In the genomic region with DNA sequence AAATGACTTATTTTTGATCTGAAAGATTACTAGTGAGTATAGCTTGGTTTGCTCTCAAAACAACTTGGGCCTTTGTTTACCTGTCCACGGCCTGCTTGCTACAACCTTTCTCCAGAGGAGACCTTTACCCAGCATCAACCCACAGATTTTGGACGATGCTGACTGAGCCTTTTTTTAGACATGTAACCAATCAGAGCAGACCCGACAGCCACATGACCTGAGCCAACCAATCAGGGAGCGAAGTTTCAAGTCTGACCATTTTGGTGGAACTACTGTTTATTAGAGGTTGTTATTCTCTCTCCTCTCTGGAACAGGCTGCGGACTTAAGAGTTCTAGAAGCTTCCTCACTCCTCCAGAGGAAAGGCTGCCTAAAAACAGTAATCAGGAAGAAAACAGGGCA, we compare ENCODE assay signal across 18 mouse cellular contexts. TPM values are rescaled to one million over a fixed set of nuclear protein-coding genes. Genes with fewer than 3 reads are reported as not detected.
DNase-seq lines count a peak whose midpoint lies in the region; ATAC-seq and TF ChIP-seq lines count a peak whose summit lies in the region.
"Had no signal": no experiment of that assay in that cellular context is flagged by ENCODE, and none has a peak within 500 bp of the region (broad histone marks: within the 10 kb centered on the region; RNA-seq: fewer than 3 reads in every experiment).

No protein-coding gene starts in this region.

- no peaks in the 10 kb centered on the region for H3K36me3 ChIP-seq in lung, embryonic 14.5 days (ENCODE audit: insufficient read depth)
- H3K36me3 ChIP-seq in C2C12 (ENCODE audit: control insufficient read depth, insufficient read depth) = no peaks in the 10 kb centered on the region
- H3K36me3 ChIP-seq in small intestine, adult 2 months (ENCODE audit: control insufficient read depth, insufficient read depth, low read length) = no peaks in the 10 kb centered on the region
- H3K36me3 ChIP-seq in hindbrain, embryonic 13.5 days = no peaks in the 10 kb centered on the region
- H3K36me3 ChIP-seq in heart, embryonic 10.5 days = no peaks in the 10 kb centered on the region
- H3K36me3 ChIP-seq: forebrain, embryonic 12.5 days; heart, embryonic 15.5 days; limb, embryonic 15.5 days; midbrain, embryonic 15.5 days had no signal

- TF ChIP-seq CTCF in lung, embryonic 14.5 days (IDR thresholded peaks at IDR 0.05; ENCODE audit: low read depth) = no peak
- no peak for TF ChIP-seq CTCF in C2C12 (IDR thresholded peaks at IDR 0.05; ENCODE audit: control insufficient read depth, insufficient read depth, insufficient read length)
- TF ChIP-seq CTCF in small intestine, adult 2 months (IDR thresholded peaks at IDR 0.05; ENCODE audit: extremely low read depth, insufficient read length, insufficient replicate concordance, low read depth, low read length) = no peak

- no peak overlapping the region for H3ac ChIP-seq in C2C12 (ENCODE audit: control insufficient read depth, insufficient read length, low read depth)

- TF ChIP-seq POLR2A in small intestine, adult 2 months (IDR thresholded peaks at IDR 0.05; ENCODE audit: low read depth, low read length) = no peak

- no peaks in the 10 kb centered on the region for H3K79me3 ChIP-seq in C2C12 (ENCODE audit: low read depth)

- no peak overlapping the region for H3K4me3 ChIP-seq in lung, embryonic 14.5 days (ENCODE audit: low read depth, low read length)
- H3K4me3 ChIP-seq in C2C12 (ENCODE audit: insufficient read depth, poor library complexity, severe bottlenecking) = no peak overlapping the region
- no peak overlapping the region for H3K4me3 ChIP-seq in small intestine, adult 2 months (ENCODE audit: low read depth, low read length)
- H3K4me3 ChIP-seq in hindbrain, embryonic 13.5 days = no peak overlapping the region
- no peak overlapping the region for H3K4me3 ChIP-seq in heart, embryonic 10.5 days
- H3K4me3 ChIP-seq: forebrain, embryonic 12.5 days; heart, embryonic 15.5 days; limb, embryonic 15.5 days; midbrain, embryonic 15.5 days had no signal

- 75% methylated on average over 5 of the region's 5 CpGs for WGBS in lung, embryonic 14.5 days
- 70% methylated on average over 5 of the region's 5 CpGs for WGBS in small intestine, adult 2 months
- 85% methylated on average over 5 of the region's 5 CpGs for WGBS in hindbrain, embryonic 13.5 days
- 80% methylated on average over 5 of the region's 5 CpGs for WGBS in heart, embryonic 10.5 days

- H3K27ac ChIP-seq in lung, embryonic 14.5 days (ENCODE audit: low read depth) = peak overlapping the region; percentile 59
- H3K27ac ChIP-seq in small intestine, adult 2 months (ENCODE audit: insufficient read depth, low read depth, low read length) = peak overlapping the region; percentile 28; the same call in 1 of the 2 replicates
- no peak overlapping the region for H3K27ac ChIP-seq in hindbrain, embryonic 13.5 days
- no peak overlapping the region for H3K27ac ChIP-seq in heart, embryonic 10.5 days
- H3K27ac ChIP-seq: forebrain, embryonic 12.5 days; heart, embryonic 15.5 days; limb, embryonic 15.5 days; midbrain, embryonic 15.5 days had no signal

- peaks cover 9% of the 10 kb centered on the region; the same call in 1 of the 2 replicates for H3K4me1 ChIP-seq in lung, embryonic 14.5 days (ENCODE audit: insufficient read depth)
- H3K4me1 ChIP-seq in small intestine, adult 2 months (ENCODE audit: control insufficient read depth, insufficient read depth, insufficient read length, low read length) = no peaks in the 10 kb centered on the region
- 0 out of 2 replicates have a peak, but pooled peaks cover 3% of the 10 kb centered on the region for H3K4me1 ChIP-seq in hindbrain, embryonic 13.5 days (replicated peaks)
- H3K4me1 ChIP-seq in heart, embryonic 10.5 days = peaks cover 8% of the 10 kb centered on the region
- H3K4me1 ChIP-seq: limb, embryonic 15.5 days; midbrain, embryonic 15.5 days had no signal

- H3K79me2 ChIP-seq in C2C12 (ENCODE audit: control insufficient read depth, insufficient read depth) = no peaks in the 10 kb centered on the region

- H3K9me3 ChIP-seq in lung, embryonic 14.5 days (ENCODE audit: low read depth, low read length) = no peaks in the 10 kb centered on the region
- no peaks in the 10 kb centered on the region for H3K9me3 ChIP-seq in hindbrain, embryonic 13.5 days
- H3K9me3 ChIP-seq in heart, embryonic 10.5 days = no peaks in the 10 kb centered on the region
- H3K9me3 ChIP-seq: forebrain, embryonic 12.5 days; heart, embryonic 15.5 days; limb, embryonic 15.5 days; midbrain, embryonic 15.5 days had no signal

- DNase-seq in lung, embryonic 14.5 days = no peak
- DNase-seq in lung, postnatal 36 days = no peak
- peak; percentile 44 for DNase-seq in R1 (ENCODE audit: low read depth, low spot score)
- no peak for DNase-seq in heart, embryonic 10.5 days (ENCODE audit: low spot score)
- no peak for DNase-seq in kidney, adult 18-20 months
- DNase-seq: adrenal gland, adult 2 months; cerebellum, adult 11-12 months; cerebellum, postnatal 36 days; kidney, postnatal 10 days; right cerebral cortex, postnatal 25 days had no signal

- H3K4me2 ChIP-seq in lung, embryonic 14.5 days = 0 out of 2 replicates have a peak overlapping the region, but pooled peaks have one; percentile 18
- H3K4me2 ChIP-seq in hindbrain, embryonic 13.5 days = no peak overlapping the region
- H3K4me2 ChIP-seq: forebrain, embryonic 12.5 days; limb, embryonic 15.5 days; midbrain, embryonic 15.5 days had no signal

- H3K9ac ChIP-seq in lung, embryonic 14.5 days = no peak overlapping the region
- H3K9ac ChIP-seq in hindbrain, embryonic 13.5 days = no peak overlapping the region
- H3K9ac ChIP-seq: forebrain, embryonic 12.5 days; heart, embryonic 15.5 days; limb, embryonic 15.5 days; midbrain, embryonic 15.5 days had no signal

- H3K27me3 ChIP-seq in lung, embryonic 14.5 days (ENCODE audit: insufficient read depth, low read length) = no peaks in the 10 kb centered on the region
- no peaks in the 10 kb centered on the region for H3K27me3 ChIP-seq in C2C12 (ENCODE audit: control insufficient read depth, insufficient read depth, insufficient read length)
- H3K27me3 ChIP-seq in small intestine, adult 2 months (ENCODE audit: control insufficient read depth, insufficient read depth, low read length) = no peaks in the 10 kb centered on the region
- no peaks in the 10 kb centered on the region for H3K27me3 ChIP-seq in hindbrain, embryonic 13.5 days
- no peaks in the 10 kb centered on the region for H3K27me3 ChIP-seq in heart, embryonic 10.5 days (ENCODE audit: insufficient read depth, poor library complexity, severe bottlenecking)
- H3K27me3 ChIP-seq: heart, embryonic 15.5 days; midbrain, embryonic 15.5 days; Patski had no signal

- no peak for ATAC-seq in lung, embryonic 14.5 days (ENCODE audit: insufficient read depth)
- ATAC-seq in hindbrain, embryonic 13.5 days (ENCODE audit: low FRiP score) = no peak
- ATAC-seq: midbrain, embryonic 15.5 days; Patski had no signal

TF ChIP-seq in C2C12, 6 proteins besides CTCF, POLR2A, EP300 and RAD21:
- TF ChIP-seq CEBPB (IDR thresholded peaks at IDR 0.05; ENCODE audit: low read depth) (no peak), USF1 (IDR thresholded peaks at IDR 0.05; ENCODE audit: low read depth) (peak; percentile 85)

RNA-seq across cellular contexts. Expression of a gene that starts 57.1 kb away (rescaled TPM):
- polyA plus RNA-seq in lung, embryonic 14.5 days (2014; fragmentation: Nextera tagmentation; extraction: Ambion mirVana) = 43.9 and 45.7 TPM in 2 replicates
- polyA plus RNA-seq in C2C12 (2012; fragmentation: generic; extraction: Trizol) = 1.7 TPM
- 3.6 and 4.6 TPM in 2 replicates for polyA plus RNA-seq in small intestine, adult 2 months (2012; rRNA removed)
- polyA plus RNA-seq in hindbrain, embryonic 13.5 days (2015; fragmentation: Nextera tagmentation; extraction: Ambion mirVana) = 0.41 and 0.55 TPM in 2 replicates
- polyA plus RNA-seq in heart, embryonic 10.5 days (2016; fragmentation: Nextera tagmentation; extraction: Ambion mirVana) = 0.83 and 0.86 TPM in 2 replicates

RNA-seq across cellular contexts. Expression of a gene that starts 57.2 kb away (rescaled TPM):
- 19.7 and 19.8 TPM in 2 replicates for polyA plus RNA-seq in lung, embryonic 14.5 days (2014; fragmentation: Nextera tagmentation; extraction: Ambion mirVana)
- polyA plus RNA-seq in C2C12 (2012; fragmentation: generic; extraction: Trizol) = 7.5 TPM
- 4.5 and 6.1 TPM in 2 replicates for polyA plus RNA-seq in small intestine, adult 2 months (2012; rRNA removed)
- 13.8 and 15.9 TPM in 2 replicates for polyA plus RNA-seq in hindbrain, embryonic 13.5 days (2015; fragmentation: Nextera tagmentation; extraction: Ambion mirVana)
- 8.2 and 8.8 TPM in 2 replicates for polyA plus RNA-seq in heart, embryonic 10.5 days (2016; fragmentation: Nextera tagmentation; extraction: Ambion mirVana)

Comparison
In these comparisons a context has a peak if more than half of its experiments do, and no peak if none do; other contexts are left out.
1. H3K27ac ChIP-seq: peak in lung, embryonic 14.5 days (single experiment) and small intestine, adult 2 months (single experiment); none in hindbrain, embryonic 13.5 days (single experiment) and heart, embryonic 10.5 days (single experiment).